Mouse (Mus musculus): Measurements from ENCODE around the gene Tbc1d9. TPM values are rescaled to one million over a fixed set of nuclear protein-coding genes. Genes with fewer than 3 reads are reported as not detected.
"Not testable (repeated sequence)": the region's sequence is repeated elsewhere in the genome, so short reads cannot be mapped to it uniquely, and the experiment has no call there.

Tbc1d9 gene
- total RNA-seq, 4 experiments from 2014 or later: 0.22 to 0.63 (median 0.40) TPM

DNA sequence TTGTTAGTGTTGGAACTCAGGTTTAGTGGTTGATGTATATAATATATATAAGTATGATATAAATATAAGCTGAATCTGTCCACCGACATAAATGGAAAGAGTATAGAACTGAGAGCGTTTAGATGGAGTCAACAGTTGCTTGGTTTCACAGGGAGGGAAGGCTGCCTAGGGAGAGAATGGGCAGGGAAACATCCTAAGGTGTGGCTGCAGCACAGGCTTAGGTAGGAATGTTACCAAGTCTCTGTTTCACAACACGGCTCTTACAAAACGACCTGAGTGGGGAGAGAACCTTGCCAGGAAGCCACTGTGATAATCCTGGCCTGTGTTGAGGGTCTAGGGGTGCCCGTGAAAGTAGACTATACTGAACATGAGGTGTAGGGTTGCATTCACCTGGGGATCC lies 62.2 kb downstream of the Tbc1d9 start:
- DNase-seq (ENCODE audit: low spot score in 2 of 2): no peak

DNA sequence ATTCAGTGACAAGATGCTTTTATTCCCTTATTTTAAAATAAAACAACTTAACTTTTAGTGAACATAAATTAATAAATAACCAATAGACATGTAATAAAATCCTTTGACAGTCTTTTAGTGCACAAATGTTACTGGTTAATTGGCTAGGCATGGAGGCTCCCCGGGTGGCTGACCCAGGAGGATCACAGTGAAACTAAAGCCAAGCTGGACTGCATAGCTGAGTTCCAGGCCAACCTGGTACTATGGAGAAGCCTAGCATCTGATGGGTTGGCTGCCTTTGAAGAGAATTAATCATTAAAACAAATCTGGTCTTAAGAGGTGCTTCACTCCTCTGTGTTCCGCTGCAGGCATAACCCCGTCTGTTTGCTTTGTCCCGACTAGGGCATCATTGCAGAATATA lies 67.9 kb downstream of the Tbc1d9 start:
- no peak for DNase-seq (ENCODE audit: low spot score in 2 of 2)

DNA sequence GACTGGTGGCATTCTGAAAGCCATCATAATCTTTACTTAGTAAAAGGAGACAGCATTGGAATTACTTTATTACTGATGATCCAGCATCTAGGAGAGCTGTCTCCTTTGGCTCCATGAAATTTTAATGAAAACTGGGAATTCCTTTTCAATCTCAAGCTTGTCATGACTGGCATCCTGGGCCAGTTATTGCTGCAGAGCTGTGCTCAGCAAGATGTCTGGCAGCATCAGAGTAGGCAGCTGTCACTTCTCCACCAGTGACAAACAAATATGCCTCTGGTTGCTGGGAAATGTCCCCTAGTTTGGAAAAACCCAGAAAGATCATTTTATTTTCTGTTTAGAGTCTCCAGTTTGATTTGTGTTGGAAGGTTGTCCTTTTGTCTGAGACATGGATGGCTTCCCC lies 74.2 kb downstream of the Tbc1d9 start:
- no peak for DNase-seq (ENCODE audit: low spot score in 2 of 2)

DNA sequence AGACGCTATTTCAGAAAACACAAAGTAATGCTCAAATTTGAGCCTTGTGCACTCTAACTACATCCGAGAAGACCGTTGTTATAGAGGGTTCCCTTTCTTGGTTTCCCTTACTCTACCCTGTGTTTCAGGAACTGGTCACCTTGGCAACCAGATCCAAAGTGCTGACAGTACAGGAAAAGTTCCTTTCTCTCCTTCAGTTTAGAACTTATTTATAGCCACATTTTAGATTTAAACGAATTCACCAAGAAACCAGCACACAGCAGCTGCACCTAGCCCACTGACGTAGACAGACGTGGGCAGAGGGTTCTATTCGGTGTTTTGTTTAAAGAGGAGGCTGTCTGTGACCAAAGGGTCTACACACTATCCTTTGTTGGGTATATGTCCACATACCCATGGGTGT lies 79.0 kb downstream of the Tbc1d9 start:
- DNase-seq (ENCODE audit: low spot score in 2 of 2): no peak

DNA sequence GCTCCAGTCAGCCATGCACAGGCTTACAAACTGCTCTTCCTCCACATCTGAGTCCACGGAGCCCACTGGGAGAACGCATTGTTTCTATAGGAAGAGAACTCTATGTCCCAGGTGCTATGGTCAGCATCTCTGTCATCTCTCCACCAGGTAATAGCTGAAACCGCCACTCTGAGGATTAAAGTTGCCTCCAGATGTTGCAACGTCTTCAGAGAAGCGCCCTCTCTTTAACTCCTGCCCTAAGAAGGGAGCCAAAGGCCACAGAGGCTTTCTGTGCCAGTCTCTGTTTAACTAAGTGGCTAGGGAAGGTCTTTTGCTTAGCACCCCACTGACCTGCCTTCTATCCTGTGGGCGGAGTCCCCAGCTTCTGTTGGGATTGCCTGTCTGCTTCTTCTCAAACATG lies 85.7 kb downstream of the Tbc1d9 start:
- DNase-seq (ENCODE audit: low spot score in 2 of 2): no peak

DNA sequence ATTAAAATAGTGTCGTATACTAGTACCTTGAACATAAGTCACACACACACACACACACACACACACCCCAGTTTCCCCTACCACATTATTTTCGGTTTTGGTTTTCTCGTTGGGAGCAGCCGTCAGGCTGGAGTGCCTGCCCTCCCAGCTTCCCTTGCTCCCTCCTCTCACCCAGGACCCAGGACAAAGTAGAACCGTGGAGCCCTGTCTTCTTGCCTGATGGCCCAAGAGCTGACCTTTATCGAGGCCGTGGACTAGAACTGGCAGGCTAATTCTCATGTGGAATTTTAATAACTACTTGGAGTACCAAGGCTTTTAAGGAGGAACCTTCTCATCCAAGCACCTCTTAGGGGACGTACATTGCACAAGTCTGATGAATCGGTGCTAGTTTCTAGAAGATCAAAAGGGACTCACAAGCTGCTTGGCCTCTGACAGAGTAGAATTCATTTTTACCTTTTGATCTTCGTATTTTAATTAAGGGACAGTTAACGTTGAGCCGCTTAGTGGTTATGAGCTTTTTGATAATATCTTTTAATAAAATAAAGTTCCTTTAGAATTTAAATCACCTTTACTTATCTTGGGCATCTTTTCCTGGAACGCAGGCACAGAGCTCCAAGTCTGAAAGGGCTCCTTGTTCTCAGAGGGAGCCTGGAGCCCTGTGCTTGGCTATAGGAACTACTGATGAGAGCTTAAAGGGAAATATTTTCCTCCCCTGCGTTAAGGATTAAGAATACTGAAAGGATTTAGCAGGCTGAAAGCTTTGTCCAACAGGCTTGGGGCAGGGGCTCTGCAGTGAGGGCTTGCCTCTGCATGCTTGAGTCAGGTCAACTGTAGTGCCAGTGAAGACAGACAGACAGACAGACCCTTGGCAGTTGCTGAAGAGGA lies 86.5 kb downstream of the Tbc1d9 start:
- DNase-seq (ENCODE audit: low spot score in 2 of 2): no peak

DNA sequence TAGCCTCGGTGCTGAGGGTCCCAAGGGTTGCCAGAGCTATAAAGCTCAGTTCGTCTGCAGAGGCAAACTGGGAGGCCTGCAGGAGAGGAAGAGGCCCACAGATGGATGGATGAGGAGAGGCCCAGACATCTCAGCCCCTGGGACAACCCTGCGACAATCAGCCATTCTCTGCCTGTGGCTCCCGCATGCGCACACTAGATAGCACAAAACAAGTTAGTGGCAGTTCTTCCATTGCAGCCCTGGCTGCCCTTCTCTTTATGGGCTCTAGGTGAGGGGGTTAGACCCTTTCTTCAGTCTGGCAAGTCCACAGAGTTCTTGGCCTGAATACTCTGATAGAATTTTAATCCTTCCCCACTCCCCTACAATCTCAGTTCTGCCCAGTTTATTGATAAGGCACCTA lies 87.6 kb downstream of the Tbc1d9 start:
- DNase-seq (ENCODE audit: low spot score in 2 of 2): no peak

DNA sequence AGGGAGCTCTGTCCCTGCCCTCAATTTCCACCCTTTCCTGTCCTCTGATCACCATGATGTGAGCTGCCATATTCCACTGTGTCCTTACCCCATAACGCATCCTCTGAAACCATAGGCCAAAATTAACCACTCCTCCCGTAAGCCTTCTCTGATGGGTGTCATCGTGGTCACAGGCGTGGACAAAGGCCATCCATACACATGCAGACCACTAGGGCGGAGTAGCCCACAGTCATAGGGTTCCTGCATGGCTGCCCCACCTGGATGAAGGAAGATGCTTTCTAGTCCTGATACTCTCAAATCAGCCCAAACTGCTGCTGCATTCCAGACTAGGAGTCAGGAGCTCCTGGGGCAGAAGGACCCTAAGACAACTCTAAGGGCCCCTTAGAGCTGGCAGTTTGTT lies 92.5 kb downstream of the Tbc1d9 start:
- DNase-seq (ENCODE audit: low spot score in 2 of 2): no peak

DNA sequence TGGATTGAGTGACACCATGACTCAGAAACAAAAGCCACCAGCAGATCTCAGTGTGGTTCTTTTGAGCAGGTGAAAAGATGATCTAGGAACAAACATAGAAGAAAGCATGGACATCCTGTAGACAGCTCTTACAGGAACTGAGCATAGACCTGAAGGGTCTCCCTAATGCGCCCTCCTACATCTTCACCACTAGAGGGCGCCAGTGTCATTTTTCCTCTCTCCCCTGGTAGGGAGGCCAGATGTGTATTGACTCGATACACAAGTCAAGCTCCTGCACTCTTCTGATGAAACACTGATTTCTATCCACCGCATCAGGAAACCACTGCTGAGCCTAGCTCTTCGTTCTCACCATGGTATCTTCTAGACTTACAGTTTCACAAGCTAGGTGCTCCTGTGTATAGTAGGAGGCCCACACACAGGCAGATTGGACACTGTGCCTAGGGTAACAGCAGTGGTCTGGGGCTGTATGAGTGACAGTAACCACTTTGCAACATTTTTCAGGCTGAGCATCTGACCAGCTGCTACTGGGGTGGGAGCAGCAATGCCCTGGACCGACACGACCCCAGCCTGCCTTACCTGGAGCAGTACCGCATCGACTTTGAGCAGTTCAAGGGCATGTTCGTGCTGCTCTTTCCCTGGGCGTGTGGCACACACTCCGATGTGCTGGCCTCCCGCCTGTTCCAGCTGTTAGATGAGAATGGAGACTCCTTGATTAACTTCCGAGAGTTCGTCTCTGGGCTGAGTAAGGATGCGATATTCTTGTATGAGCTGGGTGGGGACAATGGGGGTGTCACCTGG lies 95.5 kb downstream of the Tbc1d9 start:
- DNase-seq (ENCODE audit: low spot score in 2 of 2): no peak

DNA sequence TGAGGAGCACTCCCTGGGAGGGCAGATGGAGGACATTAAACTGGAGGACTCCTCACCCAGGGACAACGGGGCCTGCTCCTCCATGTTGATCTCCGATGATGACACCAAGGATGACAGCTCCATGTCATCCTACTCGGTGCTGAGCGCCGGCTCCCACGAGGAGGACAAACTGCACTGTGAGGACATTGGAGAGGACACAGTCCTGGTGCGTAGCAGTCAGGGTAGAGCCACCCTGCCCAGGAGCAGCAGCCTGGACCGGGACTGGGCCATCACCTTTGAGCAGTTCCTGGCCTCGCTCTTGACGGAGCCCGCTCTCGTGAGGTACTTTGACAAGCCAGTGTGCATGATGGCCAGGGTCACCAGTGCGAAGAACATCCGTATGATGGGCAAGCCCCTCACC lies 106.0 kb downstream of the Tbc1d9 start:
- no peak for DNase-seq (ENCODE audit: low spot score in 2 of 2)

DNA sequence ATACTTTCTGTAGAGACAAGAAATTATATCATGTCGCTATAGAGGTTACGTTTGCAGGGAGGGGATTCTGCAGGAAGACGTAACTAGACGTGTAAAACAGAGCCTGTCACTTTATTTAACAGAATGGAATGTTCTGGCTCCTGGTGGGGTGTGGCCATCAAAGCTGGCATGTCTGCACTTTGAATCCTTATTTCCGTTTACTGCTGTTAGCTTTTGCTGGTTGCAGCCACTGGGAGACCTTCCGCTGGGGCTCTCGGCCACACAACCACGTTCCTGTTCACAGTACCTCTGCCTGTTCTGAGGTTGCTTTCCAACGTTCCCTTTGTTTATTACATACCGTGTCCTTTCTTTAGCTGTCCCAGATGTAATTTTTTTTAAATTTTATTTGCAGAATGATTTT lies 107.3 kb downstream of the Tbc1d9 start:
- DNase-seq (ENCODE audit: low spot score in 2 of 2): no peak

DNA sequence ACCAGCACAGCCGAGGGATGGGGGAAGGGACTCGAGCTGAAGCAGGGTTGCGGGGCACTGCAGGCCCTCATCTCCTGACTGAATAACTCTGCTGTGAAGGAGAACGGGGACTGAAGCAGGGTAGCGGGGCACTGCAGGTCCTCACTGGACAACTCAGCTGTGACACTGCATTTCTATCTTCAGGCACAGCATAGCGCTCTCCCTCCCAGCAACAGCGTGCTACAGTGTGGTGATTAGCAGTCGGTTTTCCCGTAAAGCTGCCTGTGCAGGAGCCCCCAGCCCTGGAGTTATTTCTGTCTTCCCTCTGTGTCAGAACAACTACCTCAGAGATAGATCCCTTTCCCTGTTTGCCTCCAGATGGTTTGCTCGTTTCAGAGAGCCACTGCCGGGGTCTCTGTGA lies 109.3 kb downstream of the Tbc1d9 start:
- no peak for DNase-seq (ENCODE audit: low spot score in 2 of 2)

DNA sequence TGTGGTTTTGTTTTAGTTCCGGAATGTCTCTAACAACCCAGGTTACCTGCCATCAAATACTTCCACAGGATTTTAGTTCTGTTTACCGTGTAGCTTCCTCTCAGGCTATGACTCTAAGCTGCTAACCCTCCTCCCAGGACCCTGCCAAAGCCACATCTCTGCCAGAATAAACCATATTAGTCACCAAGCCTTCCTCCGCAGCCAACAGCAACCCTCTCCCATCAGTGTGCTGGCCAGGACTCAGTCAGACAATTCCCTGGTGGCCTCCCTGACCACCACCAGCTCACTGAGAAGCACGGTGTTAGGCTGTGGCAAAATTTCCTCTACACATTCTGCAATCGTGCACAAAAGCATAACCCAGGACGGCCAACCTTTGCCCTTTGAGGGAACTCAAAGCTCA lies 113.3 kb downstream of the Tbc1d9 start:
- DNase-seq (ENCODE audit: low spot score in 2 of 2): no peak

DNA sequence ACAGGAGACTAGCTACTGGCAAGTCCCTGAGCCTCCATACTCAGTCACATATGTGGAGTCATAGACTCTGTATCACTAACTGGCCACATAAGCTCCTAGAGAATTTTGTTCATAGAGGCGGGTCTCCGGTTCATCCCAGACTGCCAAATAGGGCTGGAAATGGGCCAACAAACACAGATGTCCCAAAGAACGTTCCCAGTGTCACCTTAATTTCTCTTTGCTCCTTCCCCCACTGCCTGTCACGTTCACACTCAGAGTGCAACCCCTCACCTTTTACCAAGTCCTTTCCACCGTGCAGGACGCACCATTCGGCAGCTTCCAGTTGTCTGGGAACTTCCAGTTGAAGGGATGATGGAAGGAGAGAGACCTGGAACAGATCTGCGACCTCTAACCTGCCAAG lies 120.2 kb downstream of the Tbc1d9 start:
- DNase-seq (ENCODE audit: low spot score in 2 of 2): no peak

DNA sequence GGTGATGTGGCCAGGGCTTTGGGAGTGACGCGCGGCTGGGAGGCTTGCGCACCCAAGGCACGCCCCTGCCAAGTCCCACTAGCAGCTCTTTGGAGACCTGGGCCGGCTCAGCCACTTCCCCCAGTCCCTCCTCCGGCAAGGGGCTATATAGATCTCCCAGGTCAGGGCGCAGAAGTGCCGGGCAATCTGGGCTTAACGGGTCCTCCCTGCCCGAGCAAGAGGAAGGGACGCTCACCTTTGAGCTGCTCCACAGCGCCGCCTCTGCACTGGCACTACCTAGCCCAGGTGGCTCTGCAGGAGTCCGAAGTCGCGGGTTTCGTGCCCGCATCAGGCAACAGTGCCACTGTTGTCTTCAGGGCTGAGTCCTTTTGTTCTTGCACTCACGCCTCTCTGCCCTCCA lies 125.0 kb downstream of the Tbc1d9 start, which contains the start of gene Ucp1:
TSS of gene Ucp1 (plus strand) at position 177 of the 400 bp plus-strand sequence.
- DNase-seq (ENCODE audit: low spot score in 2 of 2): no peak

DNA sequence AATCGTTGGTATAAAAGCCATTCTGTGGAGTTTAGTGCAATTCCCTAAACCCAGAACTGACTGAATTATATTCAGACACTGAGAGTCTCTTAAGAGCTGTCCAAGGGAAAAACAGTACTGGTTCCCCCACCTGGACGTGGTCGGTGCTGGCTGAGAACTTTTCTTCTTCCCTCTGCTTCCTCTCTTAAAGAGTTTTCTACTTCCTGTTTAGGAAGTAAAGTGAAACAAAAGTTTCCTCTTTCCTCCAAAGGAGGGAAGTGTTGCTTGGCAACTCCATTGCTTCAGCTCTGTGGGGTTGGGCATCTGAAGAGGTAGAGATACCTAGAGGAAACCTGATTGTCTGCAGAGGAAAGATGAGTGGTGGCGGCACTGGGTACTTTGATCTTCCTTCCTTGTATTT lies 132.2 kb downstream of the Tbc1d9 start:
- DNase-seq (ENCODE audit: low spot score in 2 of 2): no peak

DNA sequence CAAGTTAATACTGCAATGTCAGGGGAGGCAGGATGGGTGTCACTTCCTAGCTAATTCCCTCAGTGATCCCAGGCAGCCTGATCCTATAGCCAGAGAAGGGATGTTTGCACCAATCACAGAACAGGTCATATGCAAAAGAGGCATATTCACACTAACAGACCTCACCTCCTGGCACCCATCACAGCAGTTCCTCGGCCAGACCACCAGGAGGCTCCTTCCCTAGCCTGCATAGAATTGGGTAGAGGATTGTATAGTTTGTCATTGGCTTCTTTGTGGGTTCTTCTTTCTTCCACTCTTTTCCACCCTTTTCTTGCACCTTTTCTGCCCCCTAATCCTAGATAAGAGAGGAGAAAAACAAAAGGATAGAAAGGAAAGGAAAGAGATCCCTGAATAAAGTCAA lies 135.0 kb downstream of the Tbc1d9 start:
- DNase-seq (ENCODE audit: low spot score in 2 of 2): no peak

DNA sequence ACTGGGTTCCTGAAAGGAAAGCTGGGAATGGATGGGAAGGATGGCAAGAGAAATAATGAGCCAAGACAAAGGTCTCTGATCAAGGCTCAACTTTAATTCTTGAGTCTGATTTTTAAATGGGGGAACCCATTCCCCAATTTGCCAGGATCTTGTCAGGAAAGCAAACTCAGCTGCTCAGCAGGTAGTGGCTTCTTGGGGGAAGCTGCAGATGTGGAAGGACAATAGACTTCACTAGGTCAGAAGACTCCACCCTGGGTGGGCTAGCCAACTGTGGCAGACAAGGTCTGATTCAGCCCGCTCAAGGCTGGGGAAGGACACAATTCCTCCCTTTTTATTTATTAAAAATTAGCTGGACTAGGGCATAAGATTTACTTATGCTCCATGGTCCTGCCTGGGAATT lies 139.8 kb downstream of the Tbc1d9 start:
- DNase-seq (ENCODE audit: low spot score in 2 of 2): no peak

DNA sequence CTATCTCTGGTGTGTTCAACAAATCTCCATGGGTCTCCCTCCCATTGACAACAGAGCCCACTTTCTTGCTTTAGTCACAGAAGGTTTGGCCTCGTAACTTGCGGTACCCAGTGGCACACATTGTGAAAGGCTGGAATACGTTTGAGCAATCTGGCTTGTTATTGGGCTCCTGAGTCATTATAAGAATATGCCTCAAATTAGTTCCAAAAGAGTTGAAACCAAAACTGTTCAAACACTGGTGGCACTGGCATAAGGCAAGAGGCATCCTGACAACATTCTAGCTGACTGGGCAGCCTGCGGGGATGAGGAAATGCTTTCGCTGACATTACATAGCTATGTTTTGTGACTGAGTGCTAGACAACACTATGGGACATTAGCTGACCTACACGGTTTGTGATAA lies 144.7 kb downstream of the Tbc1d9 start:
- no peak for DNase-seq (ENCODE audit: low spot score in 2 of 2)

DNA sequence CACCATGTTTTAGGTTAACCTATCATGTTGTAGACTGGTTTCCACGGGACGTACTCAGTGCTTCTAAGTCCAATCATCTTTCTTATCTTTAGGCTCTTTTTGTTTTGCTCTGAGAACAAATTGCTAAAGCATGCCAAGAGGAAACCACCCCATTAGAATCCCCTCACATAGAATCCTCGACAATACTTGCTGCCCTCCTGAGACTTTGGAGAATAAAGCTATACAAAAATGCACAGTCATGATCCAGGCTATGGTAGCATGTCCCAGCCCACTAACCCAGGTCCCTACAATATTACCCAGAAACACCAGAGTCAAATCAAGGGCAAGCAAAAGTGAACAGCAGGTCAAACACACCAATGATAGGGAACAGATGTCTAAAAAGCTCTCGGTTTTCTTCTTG lies 149.9 kb downstream of the Tbc1d9 start:
- DNase-seq (ENCODE audit: low spot score in 2 of 2): not testable (repeated sequence)

DNA sequence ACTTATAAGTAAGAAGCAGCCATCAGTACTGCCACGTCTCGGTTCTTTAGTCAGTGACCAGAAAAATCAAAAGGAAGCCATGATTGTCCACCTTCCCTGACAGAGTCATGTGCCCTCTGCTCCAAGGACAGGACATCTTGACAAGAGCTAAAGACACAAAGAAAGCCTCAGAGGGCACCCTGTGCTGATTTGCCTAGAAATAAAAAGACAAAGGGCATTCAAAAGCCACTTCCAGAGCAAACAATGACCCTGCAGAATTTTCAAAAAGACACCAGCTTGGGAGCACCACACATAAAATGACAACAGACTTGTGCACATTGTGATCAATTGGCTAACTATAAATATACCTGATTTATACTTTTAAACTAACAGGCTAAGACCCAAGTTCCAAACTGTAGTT lies 150.5 kb downstream of the Tbc1d9 start:
- DNase-seq (ENCODE audit: low spot score in 2 of 2): no peak

DNA sequence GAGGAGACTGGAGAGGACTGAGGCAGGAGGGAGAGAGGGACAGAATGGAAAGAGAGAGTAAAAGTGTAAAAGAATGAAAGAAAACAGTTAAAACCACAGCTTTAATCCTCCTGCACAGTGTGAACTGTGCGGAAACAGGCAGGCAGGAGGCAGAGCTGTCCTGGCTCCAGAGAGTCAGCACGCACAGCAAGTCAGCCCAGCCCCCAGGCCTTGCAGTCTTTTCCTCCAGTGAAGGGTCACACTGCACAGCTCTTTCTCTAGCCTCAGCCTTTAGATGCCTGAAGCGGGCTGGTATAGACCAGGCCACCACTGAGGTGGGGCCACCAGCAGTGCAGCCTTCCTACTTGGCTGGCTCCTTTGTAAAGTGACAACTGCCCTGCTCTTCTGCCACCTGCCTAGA lies 155.4 kb downstream of the Tbc1d9 start:
- no peak for DNase-seq (ENCODE audit: low spot score in 2 of 2)

DNA sequence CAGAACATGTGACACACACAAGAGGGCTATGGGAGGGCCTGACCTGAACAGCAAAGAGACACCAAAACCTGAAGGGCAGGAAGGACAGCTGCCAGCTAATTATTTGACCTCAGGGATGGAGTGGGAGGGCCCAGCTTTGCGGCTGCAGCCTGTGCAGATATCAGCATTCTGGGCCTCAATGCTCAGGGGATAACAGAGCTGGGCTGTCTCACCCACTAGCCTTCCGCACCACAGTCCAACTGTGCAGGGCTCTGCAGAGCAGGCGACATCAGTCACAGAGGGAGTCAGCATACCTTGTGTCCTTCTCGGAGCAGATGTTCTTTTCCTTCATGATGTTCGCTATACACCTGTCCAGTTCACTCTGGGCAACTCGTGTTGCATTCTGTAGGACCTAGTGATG lies 157.2 kb downstream of the Tbc1d9 start:
- no peak for DNase-seq (ENCODE audit: low spot score in 2 of 2)

Data from gastrocnemius, adult 8-10 months (tissue).